Mouse (Mus musculus) Patski (cell line): ENCODE results near the gene Zbtb7b. TPM values are rescaled to one million over a fixed set of nuclear protein-coding genes. Genes with fewer than 3 reads are reported as not detected.

Experiments used
- ATAC-seq: fragments of 100-300 bp; one replicate; pipeline ENCODE4 v1.8.0; 2021
- CTCF ChIA-PET: fragments of 350-600 bp; sonication (Branson Sonifier 250); formaldehyde crosslinking; loops from one replicate; lab custom pipeline; 2022; ENCODE audit warnings: inconsistent platforms; lab: Charles Lee
- POLR2A ChIA-PET: fragments of 350-600 bp; sonication (Branson Sonifier 250); formaldehyde crosslinking; loops from one replicate; lab custom pipeline; 2022; ENCODE audit warnings: antibody characterized with exemption, inconsistent platforms; lab: Charles Lee
- DNase-seq: peaks from one replicate; pipeline ENCODE4 v3.0.0-alpha.2; 2011; ENCODE audit warnings: low read depth, low spot score
- H3K27me3 ChIP-seq: fragments of 371-371 bp; one replicate; pipeline ENCODE4 v1.5.1; 2021
- CTCF ChIP-seq: fragments of 100-300 bp; IDR thresholded peaks from one replicate; pipeline ENCODE4 v1.5.1; 2021
- in situ Hi-C: fragments of 300-500 bp; cut with MboI; formaldehyde crosslinking; loops from 3 replicates; pipeline ENCODE4 v1.11.1; 2018; ENCODE audit warnings: low pct_unique_long_range_greater_than_20kb, mixed read lengths
- polyA plus RNA-seq: library from polyadenylated mRNA; unstranded; gene quantifications from one replicate; pipeline ENCODE4 v1.2.3, GENCODE M21; 2021

Gene Zbtb7b
- polyA plus RNA-seq, 1 experiment from 2014 or later, result 73.7 TPM

DNA sequence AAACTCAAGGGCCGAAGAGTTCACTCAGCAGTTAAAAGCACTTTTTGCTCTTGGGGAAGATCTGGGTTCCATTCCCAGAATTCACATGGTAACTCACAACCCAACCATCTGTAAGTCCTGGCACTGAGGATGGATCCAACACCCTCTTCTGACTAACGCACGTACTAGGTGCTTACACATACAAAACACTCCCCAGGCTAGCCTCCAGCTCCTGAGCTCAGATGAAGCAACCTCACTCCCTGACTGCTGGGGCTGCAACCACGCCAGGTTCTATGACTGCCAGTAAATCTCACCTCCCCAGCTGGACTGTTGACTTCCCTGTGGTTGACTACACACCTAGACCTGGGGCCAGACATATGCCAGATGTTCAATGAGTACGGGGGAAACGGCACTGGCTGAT is 12.3 kb upstream of the Zbtb7b start:
- H3K27me3 ChIP-seq, result no peaks in the 10 kb centered on the region
- no peak for TF ChIP-seq CTCF
- POLR2A ChIA-PET, result interaction anchor here (1.6 to 1.7 kb wide), 2 partner anchors 11 kb away, joined by 4 read pairs; partner anchors contain the start of genes Cks1b and Shc1
- DNase-seq, result no peak
- in situ Hi-C loops, result no loop called here
- CTCF ChIA-PET, result interaction anchor here (6.2 kb wide), 1 partner anchor 11 kb away, joined by 50 read pairs; the partner anchor contains the start of gene Zbtb7b
- ATAC-seq, result no peak

DNA sequence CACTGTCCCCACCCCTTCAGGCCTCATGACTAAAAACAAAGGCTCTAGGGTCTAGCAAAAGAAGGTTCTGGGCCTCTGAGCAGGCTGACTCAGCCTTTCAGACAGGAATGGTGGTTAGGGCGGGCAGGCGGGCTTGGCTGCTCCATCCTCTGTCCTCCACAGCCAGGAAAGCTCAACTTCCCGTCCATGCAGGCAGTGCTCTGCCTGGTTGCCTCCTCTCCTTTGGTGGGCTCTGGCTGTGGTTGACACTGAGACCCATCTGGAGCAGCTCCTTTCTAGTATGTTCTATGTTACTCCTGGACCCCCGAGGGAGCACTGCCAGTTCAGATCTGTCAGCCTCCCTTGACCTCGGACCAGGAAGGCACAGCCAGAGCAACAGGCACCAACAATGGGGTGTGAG is 8.1 kb upstream of the Zbtb7b start, which contains the start of gene Lenep:
Lenep (minus strand) TSS at position 101 of the 400 bp plus-strand sequence.
- DNase-seq (no peak), ATAC-seq (no peak)
- no peak for TF ChIP-seq CTCF
- in situ Hi-C loops, result no loop called here
- POLR2A ChIA-PET, result interaction anchor here (0.7 kb wide), 1 partner anchor 9 kb away, joined by 3 read pairs; no protein-coding TSS in a partner anchor
- CTCF ChIA-PET, result interaction anchor here (0.8 to 1.0 kb wide), 2 partner anchors 9 to 22 kb away, joined by 3 read pairs; no protein-coding TSS in a partner anchor
- H3K27me3 ChIP-seq, result no peaks in the 10 kb centered on the region

DNA sequence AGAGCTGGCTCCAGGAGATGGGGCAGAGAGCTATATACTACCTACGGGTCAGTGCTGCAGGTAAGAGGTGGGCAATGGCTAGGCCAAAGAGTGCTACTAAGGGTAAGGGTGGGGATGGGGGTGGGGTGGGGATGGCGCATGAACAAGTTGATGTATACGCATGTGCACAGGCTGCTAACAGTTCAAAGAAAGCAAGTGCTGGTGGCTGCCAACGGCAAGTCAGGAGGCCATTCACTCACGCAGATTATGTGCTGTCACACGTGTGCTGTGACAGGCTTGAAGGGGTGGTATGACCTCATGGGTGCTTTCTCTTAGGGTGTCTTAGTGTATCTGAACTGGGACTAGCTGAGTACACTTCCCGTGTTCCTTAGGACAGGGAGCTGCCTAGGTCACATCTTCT is 6.8 kb upstream of the Zbtb7b start:
- CTCF ChIA-PET, result no interaction called here
- H3K27me3 ChIP-seq, result no peaks in the 10 kb centered on the region
- POLR2A ChIA-PET, result interaction anchor here (0.6 kb wide), 1 partner anchor 1632 kb away, joined by 3 read pairs; no protein-coding TSS in a partner anchor
- in situ Hi-C loops, result no loop called here
- no peak for DNase-seq
- TF ChIP-seq CTCF, result no peak
- ATAC-seq, result no peak

DNA sequence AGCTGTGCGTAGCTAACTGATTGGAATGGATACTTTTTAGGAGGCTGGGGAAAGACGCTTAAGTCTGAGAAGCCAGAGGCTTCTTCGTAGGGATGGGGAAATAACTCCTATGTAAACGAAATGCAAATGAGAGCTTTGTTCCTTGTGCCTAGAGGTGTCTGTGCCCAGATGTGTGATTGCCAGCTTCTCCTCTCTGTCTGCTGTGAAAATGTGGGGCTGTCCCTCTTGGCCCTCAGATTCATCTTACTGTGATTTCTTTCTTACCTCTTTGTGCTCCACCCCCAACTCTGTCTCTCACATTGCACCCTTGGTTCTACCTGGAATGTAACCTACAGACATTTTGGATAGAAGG is 2.1 kb upstream of the Zbtb7b start:
- ChIA-PET CTCF (interaction anchor here (0.7 to 4.0 kb wide), 24 partner anchors 11 to 109 kb away, joined by 3 to 50 read pairs (median 5); partner anchors contain the start of genes Cks1b, Pbxip1, Pmvk and Shc1), POLR2A (interaction anchor here (1.3 to 8.2 kb wide), 4 partner anchors 14 to 85 kb away, joined by 3 to 56 read pairs (median 15); partner anchors contain the start of gene Flad1)
- no peak for ATAC-seq
- H3K27me3 ChIP-seq, result no peaks in the 10 kb centered on the region
- in situ Hi-C loops, result no loop called here
- TF ChIP-seq CTCF, result no peak
- DNase-seq, result no peak

DNA sequence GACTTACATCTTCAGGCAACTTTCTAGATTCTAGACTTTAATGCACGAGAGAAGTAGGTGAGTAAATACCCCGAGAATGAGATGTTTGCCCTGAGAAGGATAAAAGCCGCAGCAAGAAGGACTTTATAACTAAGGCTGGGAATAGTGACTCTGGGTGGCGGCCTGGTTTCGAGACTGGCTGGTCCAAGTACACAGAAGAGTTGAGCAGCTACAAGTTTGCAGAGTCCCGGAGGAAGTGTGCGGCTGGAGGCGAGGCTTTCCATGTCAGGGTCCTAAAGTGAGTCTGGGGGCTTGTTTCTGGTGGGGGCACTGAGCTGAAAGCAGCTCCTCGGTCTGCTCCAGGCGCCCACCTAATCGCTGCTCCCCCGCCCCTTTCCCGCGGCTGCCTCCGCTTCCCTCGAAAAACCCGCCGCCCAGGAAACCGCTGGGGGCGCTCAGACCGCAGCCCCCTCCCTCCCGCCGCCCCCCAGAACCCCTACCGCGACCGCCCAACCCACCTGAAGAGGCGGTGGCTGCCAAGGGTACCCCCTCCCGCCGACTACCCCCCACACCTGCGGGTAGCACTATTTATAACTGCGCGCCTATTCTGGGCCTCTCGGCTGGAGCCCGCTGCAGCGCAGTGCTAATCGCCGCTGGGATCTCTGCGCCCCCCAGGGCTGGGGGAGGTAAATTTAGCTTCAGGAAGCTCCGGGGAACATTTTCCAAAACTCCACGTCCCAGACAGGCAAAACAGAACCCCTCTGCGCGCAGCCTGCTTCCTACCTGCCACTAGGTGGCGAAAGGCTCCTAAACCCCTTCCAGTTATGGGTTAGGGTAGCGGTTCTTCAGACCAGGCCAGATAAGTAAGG is 1.5 kb upstream of the Zbtb7b start:
- TF ChIP-seq CTCF, result no peak
- H3K27me3 ChIP-seq, result no peaks in the 10 kb centered on the region
- ATAC-seq (peak; percentile 5), DNase-seq (no peak)
- ChIA-PET CTCF (interaction anchor here (0.7 to 4.0 kb wide), 24 partner anchors 12 to 108 kb away, joined by 3 to 50 read pairs (median 5); partner anchors contain the start of genes Cks1b, Pbxip1, Pmvk and Shc1), POLR2A (interaction anchor here (1.1 to 8.2 kb wide), 6 partner anchors 11 to 86 kb away, joined by 3 to 56 read pairs (median 8); partner anchors contain the start of gene Flad1)
- in situ Hi-C loops, result no loop called here

DNA sequence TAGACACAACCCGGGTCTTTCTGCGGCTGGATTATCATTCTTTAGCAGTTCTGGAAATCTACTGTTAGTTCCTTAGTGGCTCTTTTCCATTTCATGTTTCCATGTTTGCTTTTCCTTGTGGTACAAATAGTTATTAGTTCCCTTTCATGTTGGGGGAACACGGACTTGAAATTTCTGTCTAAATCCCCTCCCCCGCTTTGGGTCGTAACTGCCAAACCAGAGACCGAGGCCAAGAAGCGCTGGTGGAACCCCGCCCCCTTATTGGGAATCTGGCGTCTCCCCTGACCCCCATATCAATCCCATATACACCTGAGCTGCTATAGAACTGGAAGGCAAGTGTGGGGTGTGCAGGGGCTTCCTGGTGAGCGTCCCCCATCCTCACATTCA is 836 bp upstream of the Zbtb7b start:
- ChIA-PET CTCF (interaction anchor here (1.3 to 4.0 kb wide), 7 partner anchors 13 to 107 kb away, joined by 4 to 50 read pairs (median 9); partner anchors contain the start of genes Cks1b and Shc1), POLR2A (interaction anchor here (1.1 to 8.2 kb wide), 5 partner anchors 12 to 53 kb away, joined by 3 to 56 read pairs (median 13); partner anchors contain the start of gene Flad1)
- TF ChIP-seq CTCF, result no peak
- DNase-seq, result no peak
- no peak for ATAC-seq
- in situ Hi-C loops, result no loop called here
- H3K27me3 ChIP-seq, result no peaks in the 10 kb centered on the region

DNA sequence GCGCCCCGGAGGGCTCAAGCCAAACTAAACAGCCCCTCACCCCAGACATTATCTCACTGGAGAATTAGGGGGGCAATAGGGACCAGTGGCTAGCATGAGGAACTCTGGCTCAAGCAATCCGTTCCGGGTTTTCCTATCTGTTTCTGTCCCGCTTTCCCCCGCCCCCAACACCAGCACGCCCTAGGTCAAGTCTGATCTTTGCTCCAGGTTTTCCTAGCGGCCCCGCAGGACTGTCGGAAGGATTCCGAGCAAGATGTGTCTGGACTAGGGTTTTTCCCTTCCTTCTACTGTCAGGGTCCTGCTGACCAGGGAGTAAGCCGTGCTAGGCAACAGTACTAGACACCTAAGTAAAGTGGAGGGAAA is 299 bp upstream of the Zbtb7b start:
- CTCF ChIA-PET, result interaction anchor here (1.3 to 4.0 kb wide), 3 partner anchors 13 to 62 kb away, joined by 4 to 50 read pairs (median 22); no protein-coding TSS in a partner anchor
- in situ Hi-C loops, result no loop called here
- DNase-seq (peak; percentile 85), ATAC-seq (peak; percentile 6)
- POLR2A ChIA-PET, result interaction anchor here (0.6 to 8.2 kb wide), 8 partner anchors 12 to 89 kb away, joined by 3 to 56 read pairs (median 4); partner anchors contain the start of gene Flad1
- TF ChIP-seq CTCF, result no peak
- no peaks in the 10 kb centered on the region for H3K27me3 ChIP-seq

DNA sequence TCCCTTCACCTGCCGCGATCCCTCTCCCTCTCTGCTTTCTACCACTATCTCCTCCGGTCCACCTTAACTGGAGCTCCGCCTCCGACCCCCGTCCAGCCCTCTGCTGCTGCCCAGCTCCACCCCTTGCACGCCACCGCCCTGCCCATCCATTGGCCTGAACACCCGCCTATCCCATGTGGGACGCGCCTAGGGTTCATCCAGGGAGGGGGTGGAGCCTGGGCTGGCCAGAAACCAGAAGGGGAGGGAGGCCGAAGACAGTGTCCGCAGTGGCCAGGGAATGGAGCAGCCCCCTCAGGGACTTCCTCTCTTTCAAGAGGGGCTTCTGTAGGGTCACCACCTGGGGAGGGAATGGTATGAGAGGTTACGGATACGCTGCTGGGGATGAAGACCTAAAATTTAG is 971 bp downstream of the Zbtb7b start:
- ChIA-PET POLR2A (interaction anchor here (1.1 to 8.2 kb wide), 3 partner anchors 23 to 97 kb away, joined by 3 to 56 read pairs (median 13); no protein-coding TSS in a partner anchor), CTCF (interaction anchor here (0.9 to 1.9 kb wide), 5 partner anchors 9 to 92 kb away, joined by 3 to 6 read pairs (median 3); partner anchors contain the start of gene Lenep)
- H3K27me3 ChIP-seq, result no peaks in the 10 kb centered on the region
- in situ Hi-C loops, result no loop called here
- ATAC-seq (peak; percentile 66), DNase-seq (peak; percentile 99)
- TF ChIP-seq CTCF, result no peak

DNA sequence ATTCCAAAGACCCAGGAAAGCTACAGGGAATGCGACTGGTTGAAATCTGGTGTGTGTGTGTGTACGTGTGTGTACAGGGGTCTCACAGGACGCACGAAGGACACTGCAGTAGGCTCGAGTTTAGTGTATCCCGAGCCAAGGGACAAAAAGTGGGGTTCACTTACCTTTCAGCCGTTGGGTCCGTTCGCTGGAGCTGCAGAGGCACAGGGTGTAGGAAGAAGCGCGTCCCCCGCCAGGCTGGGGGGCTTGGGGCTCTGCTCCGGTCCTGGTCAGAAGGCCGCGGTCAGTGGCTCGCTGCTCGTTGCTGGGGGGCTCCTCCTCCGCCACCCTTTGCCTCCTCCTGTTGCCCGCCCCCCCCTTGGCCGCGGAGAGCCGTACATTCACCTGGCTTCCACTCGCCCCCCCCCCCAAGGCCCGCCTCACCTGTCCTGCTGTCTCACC is 1.7 kb downstream of the Zbtb7b start:
- in situ Hi-C loops, result no loop called here
- no peaks in the 10 kb centered on the region for H3K27me3 ChIP-seq
- ATAC-seq, result no peak
- DNase-seq, result no peak
- TF ChIP-seq CTCF, result no peak
- CTCF ChIA-PET, result interaction anchor here (0.9 to 2.1 kb wide), 6 partner anchors 9 to 93 kb away, joined by 3 to 11 read pairs (median 4); partner anchors contain the start of gene Lenep
- POLR2A ChIA-PET, result interaction anchor here (0.7 to 8.2 kb wide), 6 partner anchors 17 to 112 kb away, joined by 3 to 56 read pairs (median 6); partner anchors contain the start of gene Efna1
